Mouse (Mus musculus): ENCODE data around the gene Calhm2.

Gene Calhm2

DNA sequence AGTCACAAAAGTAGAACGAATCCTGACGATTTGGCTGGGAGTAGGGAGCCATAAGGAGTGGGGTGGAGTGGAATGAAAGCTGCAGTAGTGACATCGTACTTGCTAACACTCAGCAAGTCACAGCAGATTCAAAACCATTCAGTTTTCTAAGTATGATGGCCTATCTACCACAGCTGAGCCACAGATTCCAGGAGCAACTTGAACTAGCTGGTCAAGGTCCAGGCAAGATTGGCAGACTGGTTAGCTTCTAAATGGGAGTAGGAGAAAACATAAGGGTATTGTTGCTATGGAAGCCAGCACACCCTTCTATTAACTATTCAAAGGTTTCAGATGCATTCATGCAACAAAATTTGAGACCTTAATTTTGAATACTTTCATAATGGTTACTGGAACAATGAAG, 49.9 kb downstream of the Calhm2 start:
- no peak for DNase-seq (ENCODE audit: extremely low read depth, insufficient read length, low spot score)

DNA sequence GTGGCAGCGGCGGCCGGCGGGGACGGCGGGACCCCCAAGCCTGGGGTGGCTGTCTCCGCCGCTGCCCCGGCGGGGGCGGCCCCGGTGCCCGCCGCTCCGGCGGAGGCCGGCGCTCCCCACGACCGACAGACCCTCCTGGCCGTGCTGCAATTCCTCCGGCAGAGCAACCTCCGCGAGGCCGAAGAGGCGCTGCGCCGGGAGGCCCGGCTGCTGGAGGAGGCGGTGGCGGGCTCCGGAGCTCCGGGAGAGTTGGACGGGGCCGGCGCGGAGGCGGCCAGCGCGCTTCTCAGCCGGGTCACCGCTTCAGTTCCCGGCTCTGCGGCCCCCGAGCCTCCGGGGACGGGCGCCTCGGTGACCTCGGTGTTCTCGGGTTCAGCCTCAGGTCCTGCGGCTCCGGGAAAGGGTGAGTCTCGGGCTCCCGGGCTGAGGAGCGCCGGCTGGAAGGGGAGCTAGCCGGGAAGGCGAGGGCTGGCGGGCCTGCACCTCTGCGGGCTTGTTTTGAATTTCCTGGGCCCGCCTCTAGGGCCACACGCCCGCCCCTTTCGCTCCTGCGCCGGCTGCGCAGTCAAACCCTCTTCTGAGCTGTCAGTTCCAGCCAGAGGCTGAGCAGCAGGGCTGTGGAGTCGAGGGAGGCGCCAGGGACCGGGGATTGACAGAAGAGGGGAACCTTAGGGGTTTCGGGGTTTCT, 70.0 kb downstream of the Calhm2 start:
- DNase-seq (ENCODE audit: extremely low read depth, insufficient read length, low spot score): peak; percentile 89

DNA sequence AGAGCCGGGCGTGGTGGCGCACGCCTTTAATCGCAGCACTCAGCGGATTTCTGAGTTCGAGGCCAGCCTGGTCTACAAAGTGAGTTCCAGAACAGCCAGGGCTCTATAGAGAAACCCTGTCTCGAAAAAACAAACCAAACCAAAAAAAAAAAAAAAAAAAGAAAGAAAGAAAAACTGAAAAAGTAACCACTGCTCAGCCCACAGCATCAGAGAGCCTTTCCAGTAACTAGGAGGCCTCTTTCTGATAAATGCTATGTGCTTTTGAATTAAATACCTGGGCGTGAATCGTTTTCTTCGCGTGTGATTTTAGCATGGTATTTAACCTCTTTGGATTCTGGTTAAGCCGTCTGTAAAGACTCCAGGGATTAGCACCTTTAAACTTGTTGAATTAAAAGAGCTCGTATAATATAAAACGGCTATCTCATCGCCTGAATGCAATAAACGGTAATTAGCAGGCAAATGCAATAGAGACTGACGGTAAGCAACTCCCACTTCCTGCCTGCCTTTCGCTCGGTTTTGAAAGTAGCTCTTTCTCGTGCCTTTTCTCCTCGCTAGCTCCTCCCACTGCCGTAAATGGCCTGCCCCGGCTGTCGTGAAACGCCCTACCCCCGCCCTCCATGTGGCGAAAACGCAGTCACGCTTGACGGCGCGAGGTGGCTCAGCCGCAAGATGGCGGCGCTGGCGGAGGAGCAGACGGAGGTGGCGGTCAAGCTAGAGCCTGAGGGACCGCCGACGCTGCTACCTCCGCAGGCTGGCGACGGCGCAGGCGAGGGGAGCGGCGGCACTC, 70.8 kb downstream of the Calhm2 start, which contains the start of gene Taf5:
Gene Taf5 (plus strand): TSS at position 651 of the 787 bp plus-strand sequence.
- DNase-seq (ENCODE audit: extremely low read depth, insufficient read length, low spot score): peak; percentile 96

DNA sequence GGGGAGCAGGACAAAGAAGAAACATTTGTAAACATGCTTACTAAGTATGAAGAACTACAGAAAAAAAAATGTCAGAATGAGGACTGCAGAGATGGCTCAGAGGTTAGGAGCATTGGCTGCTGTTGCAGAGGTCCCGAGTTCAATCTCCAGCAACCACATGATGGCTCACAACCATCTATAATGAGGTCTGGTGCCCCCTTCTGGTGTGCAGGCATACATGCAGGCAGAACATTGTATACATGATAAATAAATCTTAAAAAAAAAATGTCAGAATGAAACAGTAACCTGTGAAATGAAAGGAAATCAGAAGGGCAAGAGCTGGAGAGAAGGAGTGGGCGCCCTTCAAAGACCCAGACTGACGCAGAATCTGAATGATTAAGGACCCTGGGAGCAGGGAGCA, 72.2 kb downstream of the Calhm2 start:
- no peak for DNase-seq (ENCODE audit: extremely low read depth, insufficient read length, low spot score)

DNA sequence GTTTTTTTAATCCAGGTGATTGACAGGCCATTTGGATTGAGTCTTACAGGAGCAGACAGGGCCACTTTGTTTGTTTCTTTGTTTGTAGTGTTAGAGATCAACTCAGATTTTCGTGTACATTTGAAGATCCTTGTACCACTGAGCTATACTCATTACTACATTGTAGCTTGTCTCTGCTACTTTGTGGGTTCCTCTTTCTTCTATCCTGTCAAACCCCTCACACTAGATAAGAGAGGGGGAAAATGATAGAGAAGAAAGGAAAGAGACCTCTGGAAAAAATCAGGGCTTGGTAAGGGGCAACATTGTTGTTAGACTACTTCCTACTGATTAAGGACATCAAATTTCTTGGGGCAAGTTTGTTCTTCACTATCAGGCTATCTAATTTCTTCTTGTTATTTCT, 80.4 kb downstream of the Calhm2 start:
- no peak for DNase-seq (ENCODE audit: extremely low read depth, insufficient read length, low spot score)
